Mouse (Mus musculus): ENCODE measurements around the gene Plcd4. TPM values are rescaled to one million over a fixed set of nuclear protein-coding genes. Genes with fewer than 3 reads are reported as not detected.
A peak's percentile ranks its signal among the peaks of the same experiment; 100 is the strongest.
"Not testable (repeated sequence)": the region's sequence is repeated elsewhere in the genome, so short reads cannot be mapped to it uniquely, and the experiment has no call there.

Gene Plcd4
- 1.0 and 1.4 TPM in 2 replicates for polyA plus RNA-seq (2012; rRNA removed)

- Histone ChIP-seq H3K36me3 (ENCODE audit: control insufficient read depth, insufficient read depth, low read length) (no peaks in the 10 kb centered on the region), H3K4me1 (ENCODE audit: control insufficient read depth, insufficient read depth, low read length) (no peaks in the 10 kb centered on the region), H3K4me3 (ENCODE audit: insufficient read depth, low read depth, low read length) (peak within 1 kb of the TSS; percentile 25), H3K27me3 (replicated peaks; ENCODE audit: control insufficient read depth, insufficient read depth, low read length) (no peaks in the 10 kb centered on the region), H3K27ac (ENCODE audit: insufficient read depth, low read depth, low read length) (no peak within 1 kb of the TSS)
- peak; percentile 56 for DNase-seq
- TF ChIP-seq CTCF (conservative IDR thresholded peaks at IDR 0.05; ENCODE audit: insufficient read depth, insufficient read length, low read depth, low read length) (no peak), POLR2A (IDR thresholded peaks at IDR 0.05; ENCODE audit: low read depth, low read length) (no peak)
- WGBS: 7% methylated on average over 6 of the region's 6 CpGs
These were observed at the start of gene Plcd4 for GRCm38 (mm10) chr1:74542451-74542961. TSS of gene Plcd4 (plus strand) at chr1:74542888.

- Histone ChIP-seq H3K4me1 (ENCODE audit: control insufficient read depth, insufficient read depth, low read length) (no peaks in the 10 kb centered on the region; the same call in 1 of the 2 replicates), H3K27ac (ENCODE audit: insufficient read depth, low read depth, low read length) (no peak overlapping the region), H3K4me3 (ENCODE audit: insufficient read depth, low read depth, low read length) (no peak overlapping the region), H3K36me3 (ENCODE audit: control insufficient read depth, insufficient read depth, low read length) (no peaks in the 10 kb centered on the region), H3K27me3 (replicated peaks; ENCODE audit: control insufficient read depth, insufficient read depth, low read length) (no peaks in the 10 kb centered on the region)
- DNase-seq: no peak
- no peak for TF ChIP-seq CTCF (conservative IDR thresholded peaks at IDR 0.05; ENCODE audit: insufficient read depth, insufficient read length, low read depth, low read length)
- no peak for TF ChIP-seq POLR2A (IDR thresholded peaks at IDR 0.05; ENCODE audit: low read depth, low read length)
- WGBS: 37% methylated on average over 1 of the region's 1 CpGs
These were observed 41.6 kb upstream of the Plcd4 start for GRCm38 (mm10) chr1:74501106-74501505.

GRCm38 (mm10) chr1:74505393-74505720 lies 37.3 kb upstream of the Plcd4 start:
- no peaks in the 10 kb centered on the region for H3K27me3 ChIP-seq (replicated peaks; ENCODE audit: control insufficient read depth, insufficient read depth, low read length)
- H3K4me1 ChIP-seq (ENCODE audit: control insufficient read depth, insufficient read depth, low read length): no peaks in the 10 kb centered on the region; the same call in 1 of the 2 replicates
- no peaks in the 10 kb centered on the region for H3K36me3 ChIP-seq (ENCODE audit: control insufficient read depth, insufficient read depth, low read length)
- peak overlapping the region; percentile 77 for H3K4me3 ChIP-seq (ENCODE audit: insufficient read depth, low read depth, low read length)
- TF ChIP-seq CTCF (conservative IDR thresholded peaks at IDR 0.05; ENCODE audit: insufficient read depth, insufficient read length, low read depth, low read length) (no peak), POLR2A (IDR thresholded peaks at IDR 0.05; ENCODE audit: low read depth, low read length) (no peak)
- under 1% methylated on average over 22 of the region's 22 CpGs for WGBS
- H3K27ac ChIP-seq (ENCODE audit: insufficient read depth, low read depth, low read length): no peak overlapping the region
- no peak for DNase-seq

- H3K4me1 ChIP-seq (ENCODE audit: control insufficient read depth, insufficient read depth, low read length): no peaks in the 10 kb centered on the region; the same call in 1 of the 2 replicates
- peak within 1 kb of the TSS; percentile 77 for H3K4me3 ChIP-seq (ENCODE audit: insufficient read depth, low read depth, low read length)
- TF ChIP-seq CTCF (conservative IDR thresholded peaks at IDR 0.05; ENCODE audit: insufficient read depth, insufficient read length, low read depth, low read length): no peak
- peak; percentile 66 for TF ChIP-seq POLR2A (IDR thresholded peaks at IDR 0.05; ENCODE audit: low read depth, low read length)
- WGBS: under 1% methylated on average over 64 of the region's 64 CpGs
- peak within 1 kb of the TSS; percentile 96 for H3K27ac ChIP-seq (ENCODE audit: insufficient read depth, low read depth, low read length)
- no peaks in the 10 kb centered on the region for H3K27me3 ChIP-seq (replicated peaks; ENCODE audit: control insufficient read depth, insufficient read depth, low read length)
- peak; percentile 100 for DNase-seq
- no peaks in the 10 kb centered on the region for H3K36me3 ChIP-seq (ENCODE audit: control insufficient read depth, insufficient read depth, low read length)
These were observed 36.8 kb upstream of the Plcd4 start, which contains the start of gene Cnot9 for GRCm38 (mm10) chr1:74505721-74506464. TSS of gene Cnot9 (plus strand) at chr1:74506058.

GRCm38 (mm10) chr1:74506471-74506881 lies 36.2 kb upstream of the Plcd4 start:
- peak; percentile 45 for DNase-seq
- Histone ChIP-seq H3K4me3 (ENCODE audit: insufficient read depth, low read depth, low read length) (peak overlapping the region; percentile 74), H3K27ac (ENCODE audit: insufficient read depth, low read depth, low read length) (peak overlapping the region; percentile 96), H3K36me3 (ENCODE audit: control insufficient read depth, insufficient read depth, low read length) (no peaks in the 10 kb centered on the region), H3K4me1 (ENCODE audit: control insufficient read depth, insufficient read depth, low read length) (peaks cover 2% of the 10 kb centered on the region; the same call in 1 of the 2 replicates), H3K27me3 (replicated peaks; ENCODE audit: control insufficient read depth, insufficient read depth, low read length) (no peaks in the 10 kb centered on the region)
- under 1% methylated on average over 34 of the region's 34 CpGs for WGBS
- TF ChIP-seq CTCF (conservative IDR thresholded peaks at IDR 0.05; ENCODE audit: insufficient read depth, insufficient read length, low read depth, low read length) (no peak), POLR2A (IDR thresholded peaks at IDR 0.05; ENCODE audit: low read depth, low read length) (no peak)

GRCm38 (mm10) chr1:74507780-74508179 lies 34.9 kb upstream of the Plcd4 start:
- DNase-seq: no peak
- Histone ChIP-seq H3K4me1 (ENCODE audit: control insufficient read depth, insufficient read depth, low read length) (peaks cover 5% of the 10 kb centered on the region; the same call in 1 of the 2 replicates), H3K36me3 (ENCODE audit: control insufficient read depth, insufficient read depth, low read length) (no peaks in the 10 kb centered on the region), H3K27ac (ENCODE audit: insufficient read depth, low read depth, low read length) (no peak overlapping the region), H3K27me3 (replicated peaks; ENCODE audit: control insufficient read depth, insufficient read depth, low read length) (no peaks in the 10 kb centered on the region), H3K4me3 (ENCODE audit: insufficient read depth, low read depth, low read length) (no peak overlapping the region)
- 88% methylated on average over 2 of the region's 2 CpGs for WGBS
- TF ChIP-seq POLR2A (IDR thresholded peaks at IDR 0.05; ENCODE audit: low read depth, low read length): no peak
- TF ChIP-seq CTCF (conservative IDR thresholded peaks at IDR 0.05; ENCODE audit: insufficient read depth, insufficient read length, low read depth, low read length): no peak

GRCm38 (mm10) chr1:74511306-74511705 lies 31.4 kb upstream of the Plcd4 start:
- Histone ChIP-seq H3K27ac (ENCODE audit: insufficient read depth, low read depth, low read length) (no peak overlapping the region), H3K4me3 (ENCODE audit: insufficient read depth, low read depth, low read length) (no peak overlapping the region), H3K36me3 (ENCODE audit: control insufficient read depth, insufficient read depth, low read length) (no peaks in the 10 kb centered on the region), H3K27me3 (replicated peaks; ENCODE audit: control insufficient read depth, insufficient read depth, low read length) (no peaks in the 10 kb centered on the region), H3K4me1 (ENCODE audit: control insufficient read depth, insufficient read depth, low read length) (peaks cover 18% of the 10 kb centered on the region)
- DNase-seq: peak; percentile 70
- WGBS: 43% methylated on average over 5 of the region's 5 CpGs
- TF ChIP-seq POLR2A (IDR thresholded peaks at IDR 0.05; ENCODE audit: low read depth, low read length) (no peak), CTCF (conservative IDR thresholded peaks at IDR 0.05; ENCODE audit: insufficient read depth, insufficient read length, low read depth, low read length) (no peak)

GRCm38 (mm10) chr1:74512999-74513398 lies 29.7 kb upstream of the Plcd4 start:
- DNase-seq; H3K27me3 ChIP-seq (replicated peaks; ENCODE audit: control insufficient read depth, insufficient read depth, low read length); H3K4me3 ChIP-seq (ENCODE audit: insufficient read depth, low read depth, low read length); H3K36me3 ChIP-seq (ENCODE audit: control insufficient read depth, insufficient read depth, low read length); H3K27ac ChIP-seq (ENCODE audit: insufficient read depth, low read depth, low read length): not testable (repeated sequence)
- WGBS: 74% methylated on average over 1 of the region's 1 CpGs
- peaks cover 20% of the 10 kb centered on the region for H3K4me1 ChIP-seq (ENCODE audit: control insufficient read depth, insufficient read depth, low read length)

Data from kidney, adult 2 months (tissue).